Mouse (Mus musculus): Measurements from ENCODE around the gene Rpp40.

Gene Rpp40

GRCm38 (mm10) chr13:35905879-35906481, at the start of gene Rpp40:
Rpp40 (minus strand) TSS chr13:35906359.
- DNase-seq, result peak; percentile 93 to 95

- DNase-seq, result no peak
These were observed 43.8 kb upstream of the Rpp40 start for GRCm38 (mm10) chr13:35949814-35950455.

- peak; percentile 87 to 90 for DNase-seq
These were observed 41.3 kb upstream of the Rpp40 start for GRCm38 (mm10) chr13:35947354-35948000.

GRCm38 (mm10) chr13:35946659-35947353, 40.6 kb upstream of the Rpp40 start:
- no peak for DNase-seq

- no peak for DNase-seq
These were observed 34.8 kb upstream of the Rpp40 start for GRCm38 (mm10) chr13:35940934-35941333.

- DNase-seq, result no peak
These were observed 33.9 kb upstream of the Rpp40 start for GRCm38 (mm10) chr13:35939871-35940665.

- peak; percentile 17 to 32 for DNase-seq
These were observed 31.8 kb upstream of the Rpp40 start for GRCm38 (mm10) chr13:35937991-35938390.

GRCm38 (mm10) chr13:35911476-35911875, 5.3 kb upstream of the Rpp40 start:
- DNase-seq, result no peak

GRCm38 (mm10) chr13:35905378-35905777, 781 bp downstream of the Rpp40 start:
- DNase-seq, result peak; percentile 24 to 32

GRCm38 (mm10) chr13:35892866-35893265, 13.3 kb downstream of the Rpp40 start:
- DNase-seq, result no peak

GRCm38 (mm10) chr13:35886121-35886725, 19.9 kb downstream of the Rpp40 start:
- peak; percentile 66 to 69 for DNase-seq

GRCm38 (mm10) chr13:35880555-35881046, 25.6 kb downstream of the Rpp40 start:
- DNase-seq, result peak; percentile 77 to 84

GRCm38 (mm10) chr13:35879519-35879918, 26.6 kb downstream of the Rpp40 start:
- no peak for DNase-seq

- DNase-seq, result peak in 1 of 2 experiments; percentile 8
These were observed 27.1 kb downstream of the Rpp40 start for GRCm38 (mm10) chr13:35879068-35879467.

GRCm38 (mm10) chr13:35878282-35878681, 27.9 kb downstream of the Rpp40 start:
- no peak for DNase-seq

- no peak for DNase-seq
These were observed 30.8 kb downstream of the Rpp40 start for GRCm38 (mm10) chr13:35875396-35875795.

- DNase-seq, result no peak
These were observed 35.1 kb downstream of the Rpp40 start for GRCm38 (mm10) chr13:35871107-35871506.

GRCm38 (mm10) chr13:35870659-35871058, 35.5 kb downstream of the Rpp40 start:
- DNase-seq, result no peak

GRCm38 (mm10) chr13:35860916-35861315, 45.2 kb downstream of the Rpp40 start:
- peak in 1 of 2 experiments; percentile 36 for DNase-seq

- no peak for DNase-seq
These were observed 48.7 kb downstream of the Rpp40 start for GRCm38 (mm10) chr13:35857486-35857885.

GRCm38 (mm10) chr13:35852851-35853575, 53.1 kb downstream of the Rpp40 start:
- DNase-seq, result no peak

Measured in cerebellum, postnatal 10 days (tissue).